Mouse (Mus musculus): ENCODE results near the gene Eral1. TPM values are rescaled to one million over a fixed set of nuclear protein-coding genes. Genes with fewer than 3 reads are reported as not detected.
"Not testable (repeated sequence)": the region's sequence is repeated elsewhere in the genome, so short reads cannot be mapped to it uniquely, and the experiment has no call there.

Eral1 gene
- total RNA-seq, 4 experiments from 2014 or later = 17.3 to 20.1 (median 17.7) TPM

- no peak for DNase-seq (ENCODE audit: low spot score in 2 of 2)
Measured at GRCm38 (mm10) chr11:78087756-78088281, 7.6 kb upstream of the Eral1 start.

DNA sequence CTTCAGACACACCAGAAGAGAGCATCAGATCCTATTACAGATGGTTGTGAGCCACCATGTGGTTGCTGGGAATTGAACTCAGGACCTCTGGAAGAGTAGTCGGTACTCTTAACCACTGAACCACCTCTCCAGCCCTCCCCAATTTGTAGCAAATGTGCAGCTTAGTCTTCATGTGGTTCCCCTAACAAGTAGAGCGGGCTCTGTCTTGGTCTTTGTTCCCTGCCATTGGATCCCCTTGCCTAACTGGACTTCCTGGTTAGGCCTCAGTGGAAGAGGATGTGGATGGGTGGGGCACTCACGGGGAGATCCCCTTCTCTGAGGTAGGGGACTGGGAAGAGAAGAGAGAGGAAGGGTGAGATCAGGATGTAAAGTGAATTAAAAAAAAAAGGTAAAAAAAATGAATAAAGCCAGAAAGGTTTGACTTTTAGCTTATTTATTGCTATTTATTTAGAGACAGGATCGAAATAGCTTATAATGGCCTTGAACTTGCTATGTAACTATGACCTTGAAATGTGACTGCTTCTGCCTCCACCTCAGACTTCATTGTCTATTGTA, 6.8 kb upstream of the Eral1 start:
- DNase-seq (ENCODE audit: low spot score in 2 of 2) = no peak

DNA sequence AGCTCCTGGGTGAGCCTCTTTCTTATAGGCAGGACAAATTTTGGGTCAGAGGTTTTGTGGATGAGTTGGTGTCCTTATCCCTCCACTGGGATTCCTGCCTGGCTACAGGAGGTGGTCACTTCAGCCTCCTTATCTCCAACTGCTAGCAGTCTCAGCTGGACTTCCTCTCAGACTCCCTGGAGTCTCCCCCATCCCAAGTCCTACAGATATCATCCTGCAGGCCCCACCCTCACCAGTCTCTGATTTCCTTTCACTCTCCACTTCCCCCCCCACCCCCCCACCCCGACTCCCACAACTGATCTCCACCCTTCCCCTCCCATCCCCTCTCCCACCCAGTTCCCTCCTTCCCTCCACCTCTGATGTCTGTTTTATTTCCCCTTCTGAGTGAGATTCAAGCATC, 3.4 kb upstream of the Eral1 start:
- no peak for DNase-seq (ENCODE audit: low spot score in 2 of 2)

- no peak for DNase-seq (ENCODE audit: low spot score in 2 of 2)
Measured at GRCm38 (mm10) chr11:78074666-78075065, 5.5 kb downstream of the Eral1 start.

- no peak for DNase-seq (ENCODE audit: low spot score in 2 of 2)
Measured at GRCm38 (mm10) chr11:78074277-78074652, 5.9 kb downstream of the Eral1 start.

DNA sequence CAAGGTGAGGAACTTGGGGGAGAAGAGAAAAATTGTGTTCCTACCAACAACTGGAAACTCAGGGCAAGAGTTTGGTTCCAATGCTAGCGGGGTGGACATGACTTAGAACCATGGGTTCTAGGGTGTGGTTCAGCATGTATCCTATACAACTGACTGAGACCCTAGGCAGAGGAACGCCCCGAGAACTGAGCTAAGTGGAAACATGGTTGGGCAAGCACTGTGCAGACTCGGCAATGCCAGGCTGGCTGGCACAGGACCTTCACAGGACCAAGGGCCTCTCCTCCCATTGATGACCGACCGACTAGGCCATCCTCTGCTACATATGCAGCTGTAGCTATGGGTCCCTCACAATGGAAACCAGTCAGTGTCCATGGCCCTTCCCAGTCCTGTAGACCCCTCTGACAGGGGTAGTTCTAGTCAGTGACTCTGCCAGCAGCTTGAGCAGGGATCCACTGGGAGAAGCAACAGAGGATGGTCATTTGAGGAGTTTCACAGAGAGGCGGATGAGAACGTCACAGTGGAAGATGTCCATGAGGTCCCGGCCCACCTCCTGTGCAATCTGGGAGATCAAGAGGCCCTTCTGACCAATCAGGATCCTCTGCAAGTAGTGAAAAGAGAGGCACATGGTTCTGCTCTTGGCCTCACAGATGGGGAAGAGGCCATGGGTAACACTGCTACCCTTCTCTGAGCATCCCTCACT, 6.5 kb downstream of the Eral1 start:
- DNase-seq (ENCODE audit: low spot score in 2 of 2) = no peak

DNA sequence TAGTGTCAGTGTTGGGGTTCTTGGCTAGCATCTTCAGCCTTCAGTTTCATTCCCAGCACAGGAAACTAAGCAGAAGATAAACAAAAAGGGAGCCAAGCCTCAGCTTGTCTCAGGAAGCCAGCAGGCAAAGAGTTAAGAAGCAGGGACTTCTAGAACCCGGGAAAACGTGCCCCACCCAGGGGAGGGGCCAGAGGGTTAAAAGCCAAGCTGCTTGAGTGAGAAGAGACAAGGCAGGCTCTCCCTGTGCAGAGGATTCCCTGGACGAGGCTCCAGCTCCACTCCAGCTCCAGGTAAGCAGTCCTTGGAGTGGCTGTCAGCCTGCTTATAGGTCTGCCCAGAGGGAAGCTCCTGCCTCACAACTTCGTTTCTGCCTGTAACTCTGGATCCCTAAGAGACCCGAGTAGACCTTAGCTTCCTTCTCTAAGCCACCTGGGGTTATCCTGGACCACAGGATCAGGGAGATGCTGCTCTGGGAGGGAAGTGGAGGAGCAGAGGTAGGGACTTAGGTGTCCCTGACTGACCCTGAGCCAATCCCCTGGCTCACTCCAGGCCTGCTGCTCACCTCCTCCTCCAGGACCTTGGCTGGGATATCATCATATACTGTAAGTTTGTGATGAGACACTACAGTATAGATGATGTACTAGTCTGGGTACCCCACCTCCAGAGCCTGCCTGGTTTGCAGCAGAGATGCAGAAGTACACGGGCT, 7.6 kb downstream of the Eral1 start:
- DNase-seq (ENCODE audit: low spot score in 2 of 2) = no peak

DNA sequence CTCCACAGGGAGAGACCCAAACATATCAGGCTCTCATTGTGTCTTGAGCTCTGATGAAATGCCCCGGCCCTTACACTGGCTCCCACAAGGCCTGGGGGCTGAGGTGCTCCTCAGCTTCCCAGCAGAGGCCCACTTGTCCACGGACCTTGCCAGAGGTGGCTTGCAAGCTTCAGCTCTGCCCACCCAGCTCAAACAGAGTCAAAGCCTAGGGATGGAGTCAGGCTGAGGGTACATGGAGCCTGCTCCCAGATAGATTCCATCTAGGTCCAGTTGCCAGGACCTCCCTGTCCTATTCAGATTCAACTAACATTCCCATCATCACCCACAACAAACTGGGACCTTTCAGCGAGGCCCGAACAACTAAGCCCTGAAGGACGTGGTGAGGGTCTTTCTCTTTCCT, 8.2 kb downstream of the Eral1 start:
- DNase-seq (ENCODE audit: low spot score in 2 of 2) = no peak

GRCm38 (mm10) chr11:78069646-78070045, 10.5 kb downstream of the Eral1 start:
- no peak for DNase-seq (ENCODE audit: low spot score in 2 of 2)

DNA sequence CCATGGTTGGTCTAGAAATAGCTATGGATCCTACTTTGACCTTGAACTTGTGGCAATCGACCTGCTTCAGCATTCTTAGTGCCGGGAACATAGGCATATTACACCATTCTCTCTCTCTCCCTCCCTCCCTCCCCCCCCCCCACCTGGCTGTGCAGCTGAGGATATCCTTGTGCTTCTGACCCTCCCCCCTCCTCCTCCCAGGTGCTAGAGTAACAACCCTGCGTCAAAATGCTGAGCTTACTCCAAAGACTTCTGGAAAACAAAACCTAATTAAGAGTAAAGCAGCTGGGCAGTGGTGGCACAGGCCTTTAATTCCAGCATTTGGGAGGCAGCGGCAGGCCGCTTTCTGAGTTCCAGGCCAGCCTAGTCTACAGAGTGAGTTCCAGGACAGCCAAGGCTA, 11.1 kb downstream of the Eral1 start:
- DNase-seq (ENCODE audit: low spot score in 2 of 2) = no peak

GRCm38 (mm10) chr11:78067566-78067965, 12.6 kb downstream of the Eral1 start:
- no peak for DNase-seq (ENCODE audit: low spot score in 2 of 2)

GRCm38 (mm10) chr11:78066641-78067040, 13.5 kb downstream of the Eral1 start:
- no peak for DNase-seq (ENCODE audit: low spot score in 2 of 2)

DNA sequence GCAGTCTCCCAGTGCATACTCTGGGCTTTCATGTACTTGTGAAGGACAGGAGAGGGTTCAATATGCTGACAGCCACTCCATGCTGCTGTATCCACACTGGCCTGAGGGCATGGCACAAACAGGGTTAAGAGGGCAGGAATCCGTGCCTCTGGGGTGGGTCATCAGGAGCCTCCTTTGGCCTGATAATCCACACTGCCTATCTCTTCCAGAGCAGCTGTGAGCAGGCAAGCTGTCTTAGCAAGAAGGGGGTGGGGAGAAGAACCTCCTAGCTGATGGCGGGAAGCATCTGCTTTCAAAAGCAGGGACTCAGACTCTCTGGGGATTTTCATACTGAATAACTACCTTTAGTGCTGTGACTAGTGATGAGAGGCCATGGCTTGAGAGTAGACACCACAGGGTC, 14.3 kb downstream of the Eral1 start:
- no peak for DNase-seq (ENCODE audit: low spot score in 2 of 2)

DNA sequence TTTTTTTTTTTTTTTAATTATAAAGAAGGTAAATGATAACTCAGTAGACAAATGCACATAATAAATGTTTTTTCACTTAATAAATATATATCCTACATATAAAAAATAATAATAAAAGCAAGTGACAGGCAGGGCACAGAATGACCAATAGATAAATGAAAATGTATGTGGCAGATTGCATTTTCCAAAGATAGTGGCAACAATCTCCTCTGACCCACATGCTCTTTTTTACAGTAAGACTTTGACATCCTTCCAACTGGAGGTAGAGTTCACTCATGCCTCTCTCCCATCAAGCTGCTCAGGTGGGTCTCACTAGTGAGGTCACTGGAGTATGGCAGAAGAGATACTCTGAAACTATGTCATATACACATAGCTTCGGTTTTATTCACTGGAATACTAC, 17.6 kb downstream of the Eral1 start:
- DNase-seq (ENCODE audit: low spot score in 2 of 2) = no peak

GRCm38 (mm10) chr11:78059833-78060757, 20.1 kb downstream of the Eral1 start:
- DNase-seq (ENCODE audit: low spot score in 2 of 2) = peak in 1 of 2 experiments; percentile 32

DNA sequence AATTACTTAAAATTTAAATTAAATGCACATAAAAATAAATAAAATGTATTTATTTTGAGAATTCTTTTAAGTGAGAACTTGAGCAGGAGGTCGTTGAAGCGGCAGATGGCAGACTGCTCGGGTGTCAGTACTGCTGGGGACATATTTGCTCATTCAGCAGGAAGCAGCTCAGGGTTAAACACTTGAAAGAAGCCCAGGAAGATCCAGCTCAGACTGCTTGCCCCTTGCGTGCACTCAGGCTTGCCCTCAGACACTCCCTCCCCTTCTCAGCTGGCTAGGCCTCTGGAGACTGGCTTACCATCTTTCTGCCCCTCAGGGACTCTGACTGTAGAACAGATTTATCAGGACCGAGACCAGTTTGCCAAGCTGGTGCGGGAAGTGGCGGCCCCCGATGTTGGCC, 23.2 kb downstream of the Eral1 start:
- DNase-seq (ENCODE audit: low spot score in 2 of 2) = no peak

DNA sequence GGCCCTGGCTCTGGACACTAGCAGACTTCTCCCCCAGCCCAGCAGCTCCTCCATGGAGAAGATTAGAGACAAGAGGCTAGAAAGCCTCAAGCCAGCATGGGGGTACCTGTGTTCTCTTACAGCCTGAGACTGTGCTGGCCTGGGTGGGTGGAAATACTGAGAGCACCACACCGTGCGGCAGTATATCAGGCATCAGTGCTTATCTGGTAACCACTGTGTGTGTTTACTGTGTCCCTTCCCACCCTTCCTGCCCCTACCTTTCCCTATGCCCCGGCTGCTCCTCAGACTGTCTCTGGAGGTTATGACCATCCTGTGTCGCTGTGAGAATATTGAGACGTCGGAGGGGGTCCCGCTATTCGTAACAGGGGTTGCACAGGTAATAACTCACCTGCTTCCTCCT, 27.1 kb downstream of the Eral1 start:
- DNase-seq (ENCODE audit: low spot score in 2 of 2) = no peak

DNA sequence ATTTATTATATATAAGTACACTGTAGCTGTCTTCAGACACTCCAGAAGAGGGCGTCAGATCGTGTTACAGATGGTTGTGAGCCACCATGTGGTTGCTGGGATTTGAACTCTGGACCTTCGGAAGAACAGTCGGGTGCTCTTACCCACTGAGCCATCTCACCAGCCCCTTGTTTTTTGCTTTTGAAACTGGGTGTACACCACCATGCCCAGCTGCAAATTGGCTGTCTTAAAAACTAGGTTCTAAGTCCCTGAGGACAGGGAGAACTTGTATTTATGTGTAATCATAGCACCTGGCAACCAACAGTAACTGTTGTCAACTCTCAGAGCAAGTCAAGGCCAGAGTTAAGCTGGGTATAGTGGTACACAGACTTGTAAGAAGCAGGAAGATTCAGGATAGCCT, 31.5 kb downstream of the Eral1 start:
- not testable (repeated sequence) for DNase-seq (ENCODE audit: low spot score in 2 of 2)

DNA sequence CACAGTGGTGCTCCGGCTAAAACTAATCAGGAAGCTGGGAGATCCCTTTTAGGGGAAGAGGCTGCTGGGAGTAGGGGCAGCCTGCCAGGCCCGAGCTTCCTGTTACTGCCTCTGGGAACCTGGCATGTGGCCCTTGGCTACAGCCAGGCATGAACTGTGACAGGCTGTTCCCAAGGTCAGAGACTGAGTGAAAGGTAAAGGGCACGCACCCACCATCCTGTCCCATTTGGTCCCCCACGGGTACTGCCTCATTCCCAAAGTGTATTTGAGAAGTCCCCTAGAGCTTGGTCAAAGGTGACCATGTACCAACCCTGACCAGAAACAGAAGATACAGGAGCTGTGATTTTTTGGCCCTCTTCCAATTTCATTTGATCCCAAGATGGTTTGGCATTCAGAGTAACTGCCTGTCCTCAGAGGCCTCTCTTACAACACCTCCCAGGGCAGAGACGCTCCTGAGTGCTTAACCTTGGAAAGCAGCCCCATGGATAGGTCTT, 35.4 kb downstream of the Eral1 start:
- no peak for DNase-seq (ENCODE audit: low spot score in 2 of 2)

- not testable (repeated sequence) for DNase-seq (ENCODE audit: low spot score in 2 of 2)
Measured at GRCm38 (mm10) chr11:78042290-78042870, 37.8 kb downstream of the Eral1 start.

DNA sequence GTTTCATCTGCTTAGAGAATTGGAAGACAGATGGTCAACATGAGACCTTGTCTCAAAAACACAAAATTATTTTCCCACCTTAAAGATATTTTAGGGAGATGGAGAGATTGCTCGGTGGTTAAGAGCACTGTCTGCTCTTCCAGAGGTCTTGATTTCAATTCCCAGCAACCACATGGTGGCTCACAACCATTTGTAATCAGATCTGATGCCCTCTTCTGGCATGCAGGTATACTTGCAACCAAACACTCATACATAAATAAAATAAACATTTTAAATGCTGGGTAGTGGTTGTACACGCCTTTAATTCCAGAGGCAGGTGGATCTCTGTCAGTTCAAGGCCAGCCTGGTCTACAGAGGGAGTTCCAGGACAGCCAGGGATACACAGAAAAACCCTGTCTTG, 39.3 kb downstream of the Eral1 start:
- no peak for DNase-seq (ENCODE audit: low spot score in 2 of 2)

Measured in left cerebral cortex, adult 8-10 months (tissue).